Mouse (Mus musculus): ENCODE data around the gene Dhx29. TPM values are rescaled to one million over a fixed set of nuclear protein-coding genes. Genes with fewer than 3 reads are reported as not detected.

Gene Dhx29
- polyA plus RNA-seq, 1 experiment from 2014 or later, result 21.5 TPM

DNA sequence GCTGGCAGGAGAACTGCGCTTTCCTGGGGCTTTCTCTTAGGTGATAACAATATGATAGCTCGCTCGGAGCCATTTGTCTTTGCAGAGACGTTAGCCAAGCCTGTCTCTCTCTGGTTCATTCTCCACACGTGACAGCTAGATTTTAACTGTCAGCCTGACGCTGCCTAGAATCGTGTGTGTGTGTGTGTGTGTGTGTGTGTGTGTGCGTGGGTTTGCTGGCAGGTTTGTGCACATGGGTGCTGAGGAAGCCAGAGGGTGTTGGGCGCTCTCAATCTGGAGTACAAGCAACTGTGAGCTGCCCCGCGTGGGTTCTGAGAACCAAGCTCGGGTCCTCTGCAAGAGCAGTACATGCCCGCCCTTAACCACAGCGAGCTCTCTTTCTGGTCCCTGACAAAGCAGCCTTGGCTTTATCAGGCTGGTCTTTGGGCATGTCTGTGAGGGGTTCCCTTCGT, 14.7 kb downstream of the Dhx29 start:
- no peaks in the 10 kb centered on the region for H3K9me3 ChIP-seq
- no peak overlapping the region for H3K27ac ChIP-seq
- WGBS, result 50% methylated on average over 15 of the region's 15 CpGs
- H3K9ac ChIP-seq, result no peak overlapping the region
- H3K4me3 ChIP-seq (replicated peaks), result no peak overlapping the region
- no peak for ATAC-seq
- H3K27me3 ChIP-seq (replicated peaks), result no peaks in the 10 kb centered on the region
- H3K4me1 ChIP-seq (replicated peaks), result no peaks in the 10 kb centered on the region
- peaks cover 12% of the 10 kb centered on the region; the same call in 1 of the 2 replicates for H3K36me3 ChIP-seq
- no peak overlapping the region for H3K4me2 ChIP-seq (replicated peaks)

DNA sequence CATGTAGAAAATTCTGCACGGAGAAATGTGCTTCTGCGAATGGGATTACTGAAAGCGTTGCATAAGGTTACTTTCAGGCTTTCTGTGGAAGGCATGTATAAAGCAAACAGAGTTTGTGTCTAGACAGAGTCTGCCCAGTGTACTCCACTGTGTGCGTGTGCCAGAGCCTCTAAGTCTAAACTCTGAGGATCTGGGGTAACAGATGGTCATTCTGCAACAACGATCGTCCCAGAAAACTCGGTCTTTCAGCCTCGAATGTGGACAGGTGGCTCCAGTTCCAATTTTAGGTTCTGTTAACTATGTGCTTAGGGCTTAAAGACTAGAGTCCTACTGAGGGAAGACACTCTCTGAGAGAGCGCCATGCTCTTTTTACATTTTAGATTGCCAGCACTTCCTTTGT, 18.1 kb downstream of the Dhx29 start:
- Histone ChIP-seq H3K9ac (no peak overlapping the region), H3K4me1 (replicated peaks) (no peaks in the 10 kb centered on the region), H3K9me3 (no peaks in the 10 kb centered on the region), H3K27ac (no peak overlapping the region), H3K4me3 (replicated peaks) (no peak overlapping the region), H3K4me2 (replicated peaks) (no peak overlapping the region), H3K36me3 (peaks cover 14% of the 10 kb centered on the region; the same call in 1 of the 2 replicates), H3K27me3 (replicated peaks) (no peaks in the 10 kb centered on the region)
- 94% methylated on average over 9 of the region's 9 CpGs for WGBS
- no peak for ATAC-seq

DNA sequence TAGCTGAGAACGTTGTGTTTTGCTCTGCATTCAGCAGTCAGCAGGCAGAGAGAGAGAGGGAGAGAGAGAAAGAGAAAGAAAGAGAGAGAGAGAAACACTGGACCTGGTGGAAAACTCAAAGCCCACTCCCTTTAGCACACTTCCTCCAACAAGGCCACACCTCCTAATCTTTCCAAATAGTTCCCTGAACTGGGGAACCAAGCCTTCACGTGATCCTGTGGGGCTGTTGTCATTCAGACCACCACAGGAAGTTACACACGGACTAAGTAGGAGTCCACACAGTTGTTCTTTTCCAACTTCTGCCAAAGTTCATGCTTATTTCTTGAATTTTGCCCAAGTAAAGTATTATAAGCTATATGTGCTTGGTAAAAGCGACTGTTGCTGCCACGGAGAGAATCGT, 18.6 kb downstream of the Dhx29 start:
- Histone ChIP-seq H3K4me3 (replicated peaks) (no peak overlapping the region), H3K9ac (no peak overlapping the region), H3K4me2 (replicated peaks) (no peak overlapping the region), H3K9me3 (no peaks in the 10 kb centered on the region), H3K27ac (no peak overlapping the region), H3K4me1 (replicated peaks) (no peaks in the 10 kb centered on the region), H3K36me3 (peaks cover 14% of the 10 kb centered on the region; the same call in 1 of the 2 replicates), H3K27me3 (replicated peaks) (no peaks in the 10 kb centered on the region)
- ATAC-seq, result no peak
- 88% methylated on average over 6 of the region's 6 CpGs for whole genome bisulfite sequencing

DNA sequence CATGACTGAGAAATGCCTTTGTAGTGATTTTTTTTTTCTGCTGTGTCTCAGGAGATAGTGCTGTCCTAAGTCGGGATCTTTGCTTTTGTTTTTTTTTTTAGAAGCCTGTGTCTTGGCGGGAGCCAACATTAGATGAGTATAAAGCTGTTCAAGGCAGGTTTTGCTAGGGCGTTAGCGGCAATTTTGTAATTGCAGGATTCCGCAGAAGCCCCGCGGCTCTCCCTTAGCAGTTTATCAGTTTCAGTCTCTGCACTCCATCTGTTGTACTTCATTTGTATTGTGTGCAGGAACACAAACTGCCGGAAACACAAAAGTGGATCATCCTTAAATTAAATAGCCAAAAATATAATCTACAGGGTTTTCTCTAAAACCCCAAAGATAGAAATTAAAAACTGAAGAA, 26.8 kb downstream of the Dhx29 start:
- WGBS, result 92% methylated on average over 8 of the region's 8 CpGs
- H3K9me3 ChIP-seq, result no peaks in the 10 kb centered on the region
- H3K27ac ChIP-seq, result no peak overlapping the region
- no peak overlapping the region for H3K9ac ChIP-seq
- ATAC-seq, result no peak
- H3K36me3 ChIP-seq, result peaks cover 6% of the 10 kb centered on the region
- no peak overlapping the region for H3K4me2 ChIP-seq (replicated peaks)
- H3K4me1 ChIP-seq (replicated peaks), result no peaks in the 10 kb centered on the region
- H3K27me3 ChIP-seq (replicated peaks), result no peaks in the 10 kb centered on the region
- H3K4me3 ChIP-seq (replicated peaks), result no peak overlapping the region

DNA sequence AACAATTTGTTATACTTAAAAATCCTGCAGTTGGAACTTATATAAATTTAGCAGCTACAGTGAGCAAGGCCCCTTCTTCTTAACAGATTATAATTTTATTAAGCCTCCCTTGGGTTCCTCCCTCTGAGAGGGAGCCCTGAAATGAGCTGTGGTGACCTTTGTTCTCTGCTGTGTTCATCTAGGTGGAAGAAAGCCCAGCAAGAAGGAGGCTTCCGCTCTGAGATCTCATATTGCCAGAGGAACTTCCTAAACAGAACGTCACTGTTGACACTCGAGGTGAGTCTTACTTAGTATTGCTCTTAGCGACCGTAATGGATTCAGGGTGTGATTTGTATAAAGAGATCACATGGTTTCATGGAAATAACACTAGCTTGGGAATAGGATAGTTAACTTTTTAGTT, 35.8 kb downstream of the Dhx29 start:
- Histone ChIP-seq H3K4me2 (replicated peaks) (no peak overlapping the region), H3K4me3 (replicated peaks) (no peak overlapping the region), H3K36me3 (peaks cover 2% of the 10 kb centered on the region), H3K27ac (no peak overlapping the region), H3K27me3 (replicated peaks) (no peaks in the 10 kb centered on the region), H3K9ac (no peak overlapping the region), H3K9me3 (no peaks in the 10 kb centered on the region), H3K4me1 (replicated peaks) (no peaks in the 10 kb centered on the region)
- ATAC-seq, result no peak
- WGBS, result 79% methylated on average over 5 of the region's 5 CpGs

DNA sequence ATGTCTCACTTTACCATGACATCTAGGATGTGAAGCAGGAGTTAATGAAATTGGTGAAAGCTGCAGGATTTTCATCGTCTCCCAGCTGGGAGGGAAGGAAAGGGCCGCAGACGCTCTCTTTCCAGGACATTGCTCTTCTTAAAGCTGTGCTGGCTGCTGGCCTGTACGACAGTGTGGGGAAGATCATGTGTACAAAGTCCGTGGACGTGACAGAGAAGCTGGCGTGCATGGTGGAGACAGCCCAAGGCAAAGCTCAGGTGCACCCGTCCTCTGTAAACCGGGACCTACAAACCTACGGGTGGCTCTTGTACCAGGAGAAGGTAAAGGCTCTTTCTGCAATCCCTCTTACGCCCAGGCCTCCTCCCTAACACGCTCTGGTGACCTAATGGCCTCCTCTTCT, 37.2 kb downstream of the Dhx29 start:
- H3K4me1 ChIP-seq (replicated peaks), result no peaks in the 10 kb centered on the region
- H3K9me3 ChIP-seq, result no peaks in the 10 kb centered on the region
- ATAC-seq, result no peak
- peaks cover 2% of the 10 kb centered on the region for H3K36me3 ChIP-seq
- no peak overlapping the region for H3K4me3 ChIP-seq (replicated peaks)
- no peaks in the 10 kb centered on the region for H3K27me3 ChIP-seq (replicated peaks)
- no peak overlapping the region for H3K27ac ChIP-seq
- no peak overlapping the region for H3K9ac ChIP-seq
- no peak overlapping the region for H3K4me2 ChIP-seq (replicated peaks)
- WGBS, result 87% methylated on average over 12 of the region's 12 CpGs

DNA sequence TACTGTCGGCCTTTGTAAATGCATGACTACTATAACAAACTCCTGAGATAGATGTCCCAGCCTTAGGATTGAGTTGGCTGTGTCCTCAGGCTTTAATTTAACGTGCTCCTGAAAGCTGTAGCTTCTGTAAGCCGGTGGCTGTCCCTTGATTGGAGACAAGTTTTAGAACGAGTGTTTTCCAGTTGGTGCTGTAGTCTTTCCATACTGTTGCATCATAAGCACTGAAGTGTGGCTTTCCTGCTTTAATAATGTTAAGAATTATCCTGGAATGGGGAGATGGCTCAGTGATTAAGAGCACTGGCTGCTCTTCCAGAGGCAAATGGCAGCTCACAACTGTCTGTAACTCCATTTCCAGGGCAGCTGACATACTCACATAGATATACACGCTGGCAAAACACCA, 40.0 kb downstream of the Dhx29 start:
- Histone ChIP-seq H3K4me1 (replicated peaks) (no peaks in the 10 kb centered on the region), H3K36me3 (peaks cover 2% of the 10 kb centered on the region), H3K4me3 (replicated peaks) (no peak overlapping the region), H3K9ac (no peak overlapping the region), H3K27me3 (replicated peaks) (no peaks in the 10 kb centered on the region), H3K27ac (no peak overlapping the region), H3K9me3 (no peaks in the 10 kb centered on the region), H3K4me2 (replicated peaks) (no peak overlapping the region)
- no peak for ATAC-seq
- WGBS, result 92% methylated on average over 5 of the region's 5 CpGs

DNA sequence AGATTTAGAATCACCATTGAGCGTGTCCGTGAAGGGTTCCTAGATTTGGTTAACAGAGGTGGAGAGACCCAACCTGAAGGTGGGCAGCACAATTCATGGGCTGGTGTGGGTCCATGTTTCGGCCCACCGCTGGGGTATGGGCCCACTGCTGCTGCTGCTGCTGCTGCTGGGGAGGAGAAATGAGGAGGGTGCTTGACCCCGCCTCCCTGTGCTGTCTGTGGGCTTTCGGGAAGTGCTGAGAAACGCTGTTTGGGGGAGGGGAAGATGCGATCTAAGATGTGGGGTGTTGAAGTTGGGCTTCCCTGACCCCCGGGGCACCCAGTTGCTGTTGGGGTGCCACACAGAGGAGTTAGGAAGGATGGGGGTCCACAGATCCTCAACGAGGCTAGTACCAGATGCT, 49.5 kb downstream of the Dhx29 start:
- 37% methylated on average over 10 of the region's 10 CpGs for WGBS
- no peak overlapping the region for H3K4me3 ChIP-seq (replicated peaks)
- no peaks in the 10 kb centered on the region for H3K9me3 ChIP-seq
- H3K36me3 ChIP-seq, result no peaks in the 10 kb centered on the region
- no peak for ATAC-seq
- no peak overlapping the region for H3K27ac ChIP-seq
- peak overlapping the region; percentile 13; the same call in 1 of the 2 replicates for H3K4me2 ChIP-seq (replicated peaks)
- no peaks in the 10 kb centered on the region for H3K4me1 ChIP-seq (replicated peaks)
- H3K27me3 ChIP-seq (replicated peaks), result peaks cover 17% of the 10 kb centered on the region
- no peak overlapping the region for H3K9ac ChIP-seq

DNA sequence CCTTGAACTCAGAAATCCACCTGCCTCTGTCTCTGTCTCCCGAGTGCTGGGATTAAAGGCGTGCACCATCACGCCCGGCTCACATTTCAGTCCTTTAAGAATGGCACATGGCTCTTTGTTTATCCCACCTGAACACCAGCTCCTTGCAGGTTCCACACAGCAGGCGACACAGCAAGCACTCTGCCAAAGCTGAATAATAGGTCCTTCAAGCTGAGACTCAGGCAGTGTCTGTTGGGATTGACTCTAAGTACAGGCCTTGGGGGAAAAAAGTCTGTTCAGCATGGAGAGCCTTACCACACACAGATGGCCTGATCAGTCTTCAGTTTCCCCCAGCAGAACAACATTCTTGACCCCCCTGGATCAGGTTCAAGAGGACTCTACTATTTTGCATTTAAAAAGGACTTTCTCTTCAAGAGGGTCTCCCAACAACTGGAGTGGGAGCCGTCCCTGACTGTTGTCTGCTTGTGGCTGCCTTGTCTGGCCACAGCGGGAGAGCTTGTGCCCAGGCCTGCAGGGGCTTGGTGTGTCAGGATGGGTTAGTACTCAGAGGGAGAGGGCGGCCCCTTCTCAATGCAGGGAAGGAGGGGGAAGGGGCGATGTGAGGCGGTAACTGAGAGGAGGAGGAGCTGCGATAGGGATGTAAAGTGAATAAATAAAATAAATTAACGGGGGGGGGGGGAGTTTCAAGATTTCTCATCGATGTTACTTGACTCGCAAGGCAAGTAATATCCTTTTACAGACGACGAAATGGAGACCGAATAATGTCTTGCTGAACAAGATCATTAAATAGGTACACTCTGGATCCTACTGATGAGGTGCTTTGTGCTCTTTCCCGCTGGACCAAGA, 58.6 kb downstream of the Dhx29 start:
- H3K36me3 ChIP-seq, result no peaks in the 10 kb centered on the region
- no peak overlapping the region for H3K9ac ChIP-seq
- no peak for ATAC-seq
- H3K4me2 ChIP-seq (replicated peaks), result 0 out of 2 replicates have a peak overlapping the region, but pooled peaks have one; percentile 93
- H3K27ac ChIP-seq, result no peak overlapping the region
- H3K9me3 ChIP-seq, result no peaks in the 10 kb centered on the region
- WGBS, result 15% methylated on average over 18 of the region's 18 CpGs
- H3K4me3 ChIP-seq (replicated peaks), result no peak overlapping the region
- H3K4me1 ChIP-seq (replicated peaks), result peaks cover 26% of the 10 kb centered on the region
- H3K27me3 ChIP-seq (replicated peaks), result peaks cover 57% of the 10 kb centered on the region

DNA sequence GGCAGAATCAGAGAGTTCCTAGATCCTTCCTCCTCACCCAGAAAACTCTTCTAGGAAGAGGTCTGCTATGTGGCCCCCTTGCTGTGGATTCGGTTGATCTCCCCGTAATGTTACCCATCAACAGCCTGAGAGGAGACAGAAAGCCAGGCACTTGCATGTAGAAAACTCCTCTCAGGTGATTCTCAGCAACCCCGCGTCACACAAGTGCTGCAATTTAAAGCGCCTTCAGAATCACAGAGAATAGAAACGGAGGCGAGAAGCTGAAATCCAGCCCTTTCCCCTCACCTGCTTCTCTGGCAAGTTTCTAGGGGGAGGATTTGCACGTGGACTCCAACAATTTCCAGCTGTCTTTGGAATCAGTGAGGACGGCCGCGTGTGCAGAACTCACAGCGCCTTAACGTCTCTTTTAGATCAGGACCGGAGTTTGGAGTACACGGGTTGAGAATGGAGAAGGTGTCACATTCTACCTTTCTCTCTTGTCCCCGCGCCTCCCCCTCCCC, 59.2 kb downstream of the Dhx29 start:
- H3K27me3 ChIP-seq (replicated peaks), result peaks cover 64% of the 10 kb centered on the region
- H3K9me3 ChIP-seq, result no peaks in the 10 kb centered on the region
- H3K4me1 ChIP-seq (replicated peaks), result peaks cover 26% of the 10 kb centered on the region
- no peaks in the 10 kb centered on the region for H3K36me3 ChIP-seq
- under 1% methylated on average over 17 of the region's 17 CpGs for WGBS
- no peak for ATAC-seq
- no peak overlapping the region for H3K9ac ChIP-seq
- no peak overlapping the region for H3K27ac ChIP-seq
- H3K4me3 ChIP-seq (replicated peaks), result no peak overlapping the region
- H3K4me2 ChIP-seq (replicated peaks), result peak overlapping the region; percentile 93

DNA sequence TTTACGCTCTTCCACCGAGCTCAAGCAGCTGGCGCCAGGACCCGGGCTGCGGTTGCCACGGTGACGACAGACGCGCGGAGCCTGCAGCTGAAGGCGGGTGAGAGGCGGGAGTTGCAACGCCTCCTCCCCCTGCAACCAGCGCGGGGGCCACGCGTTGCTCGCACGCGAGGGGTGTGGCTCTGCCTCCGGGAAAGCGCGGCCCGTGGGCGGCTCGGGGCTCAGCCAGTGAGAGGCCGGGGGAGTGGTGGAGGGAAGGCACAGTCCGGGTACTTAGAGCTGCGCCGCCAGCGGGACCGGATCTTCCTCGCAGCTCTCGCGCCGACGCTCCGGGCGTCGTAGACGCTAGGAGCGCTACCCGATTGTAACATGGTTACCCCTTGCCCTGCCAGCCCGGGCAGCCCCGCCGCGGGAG, 60.3 kb downstream of the Dhx29 start, which contains the start of gene Ccno:
Gene Ccno, plus strand, starts transcription at position 271 of the 412 bp plus-strand sequence.
- Histone ChIP-seq H3K27ac (no peak within 1 kb of the TSS), H3K36me3 (no peaks in the 10 kb centered on the region), H3K9me3 (no peaks in the 10 kb centered on the region), H3K4me1 (replicated peaks) (peaks cover 26% of the 10 kb centered on the region), H3K4me3 (replicated peaks) (peak within 1 kb of the TSS; percentile 49), H3K27me3 (replicated peaks) (peaks cover 69% of the 10 kb centered on the region), H3K9ac (peak within 1 kb of the TSS; percentile 49), H3K4me2 (replicated peaks) (peak within 1 kb of the TSS; percentile 93)
- under 1% methylated on average over 47 of the region's 47 CpGs for WGBS
- ATAC-seq, result peak; percentile 98

DNA sequence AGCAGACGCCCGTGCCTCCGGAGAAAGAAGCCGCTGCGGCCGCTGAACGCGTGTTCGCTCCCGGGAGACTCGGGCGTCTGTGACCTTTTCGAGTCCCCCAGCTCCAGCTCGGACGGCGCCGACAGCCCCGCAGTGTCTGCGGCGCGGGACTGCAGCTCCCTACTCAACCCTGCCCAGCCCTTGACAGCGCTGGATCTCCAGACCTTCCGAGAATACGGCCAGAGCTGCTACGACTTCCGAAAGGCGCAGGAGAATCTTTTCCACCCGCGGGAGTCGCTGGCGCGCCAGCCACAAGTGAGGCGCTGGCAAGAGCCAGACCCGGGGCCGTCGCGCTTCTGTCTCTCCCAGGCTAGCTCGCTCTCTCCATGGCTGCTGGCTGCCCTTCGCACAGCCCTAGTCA, 60.7 kb downstream of the Dhx29 start:
- Histone ChIP-seq H3K9me3 (no peaks in the 10 kb centered on the region), H3K4me3 (replicated peaks) (peak overlapping the region; percentile 49), H3K27ac (no peak overlapping the region), H3K36me3 (no peaks in the 10 kb centered on the region), H3K9ac (peak overlapping the region; percentile 49), H3K27me3 (replicated peaks) (peaks cover 71% of the 10 kb centered on the region), H3K4me2 (replicated peaks) (peak overlapping the region; percentile 93), H3K4me1 (replicated peaks) (peaks cover 26% of the 10 kb centered on the region)
- WGBS, result under 1% methylated on average over 39 of the region's 39 CpGs
- ATAC-seq, result peak; percentile 46

DNA sequence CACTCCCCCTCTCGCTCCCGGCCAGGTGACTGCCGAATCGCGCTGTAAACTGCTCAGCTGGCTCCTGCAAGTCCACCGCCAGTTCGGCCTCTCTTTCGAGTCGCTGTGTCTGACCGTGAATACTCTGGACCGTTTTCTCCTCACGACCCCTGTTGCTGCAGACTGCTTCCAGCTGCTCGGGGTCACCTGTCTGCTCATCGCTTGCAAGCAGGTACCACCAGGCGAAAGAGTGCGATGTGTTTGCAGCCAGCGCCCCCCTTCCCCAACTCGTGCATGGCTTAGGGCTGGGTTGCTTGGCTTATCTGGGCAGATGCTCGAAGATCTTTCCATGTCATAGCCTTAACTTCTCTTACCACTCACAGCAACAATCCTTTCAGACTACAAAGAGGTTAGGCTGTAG, 61.6 kb downstream of the Dhx29 start:
- H3K4me3 ChIP-seq (replicated peaks), result peak overlapping the region; percentile 49
- no peak overlapping the region for H3K9ac ChIP-seq
- peaks cover 80% of the 10 kb centered on the region for H3K27me3 ChIP-seq (replicated peaks)
- peak overlapping the region; percentile 93 for H3K4me2 ChIP-seq (replicated peaks)
- H3K4me1 ChIP-seq (replicated peaks), result peaks cover 34% of the 10 kb centered on the region
- H3K36me3 ChIP-seq, result no peaks in the 10 kb centered on the region
- H3K9me3 ChIP-seq, result no peaks in the 10 kb centered on the region
- WGBS, result 1% methylated on average over 19 of the region's 19 CpGs
- no peak for ATAC-seq
- H3K27ac ChIP-seq, result no peak overlapping the region

All from intestine, embryonic 15.5 days (tissue).